In the genomic region with DNA sequence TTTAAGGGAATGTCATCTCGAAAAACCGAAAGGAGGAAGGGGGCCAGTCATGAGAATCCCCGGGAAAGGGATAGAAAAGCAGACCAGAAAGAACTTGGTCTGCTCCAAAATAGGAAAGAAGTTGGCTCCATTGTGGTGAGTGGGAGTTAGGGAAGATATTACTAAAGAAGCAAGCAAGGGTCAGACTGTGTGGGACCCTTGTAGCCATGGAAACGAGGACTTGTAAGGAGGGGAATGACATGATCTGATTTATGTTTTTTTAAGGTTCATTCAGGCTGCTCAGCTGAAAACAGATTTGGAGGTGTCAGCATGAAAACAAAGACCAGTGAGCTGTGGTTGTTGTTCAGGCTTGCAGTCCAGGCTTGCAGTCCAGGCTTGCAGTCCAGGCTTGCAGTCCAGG, we compare ENCODE assay signal across 18 mouse cellular contexts.
DNase-seq lines count a peak whose midpoint lies in the region; ATAC-seq lines count a peak whose summit lies in the region.
"Had no signal": no experiment of that assay in that cellular context is flagged by ENCODE, and none has a peak within 500 bp of the region (broad histone marks: within the 10 kb centered on the region; RNA-seq: fewer than 3 reads in every experiment).

No protein-coding gene starts in this region.

- ATAC-seq in heart, embryonic 16.5 days (replicated peaks; ENCODE audit: extremely low read depth, insufficient read depth, low FRiP score) = no peak
- no peak for ATAC-seq in heart, embryonic 12.5 days (ENCODE audit: insufficient number of reproducible peaks, low FRiP score)
- peak; percentile 82 for ATAC-seq in midbrain, embryonic 11.5 days (ENCODE audit: low FRiP score)
- ATAC-seq in midbrain, embryonic 16.5 days = no peak
- peak; percentile 85 for ATAC-seq in neural tube, embryonic 12.5 days (ENCODE audit: low FRiP score, low read depth)
- ATAC-seq: intestine, embryonic 16.5 days; liver, embryonic 12.5 days had no signal

- H3K4me3 ChIP-seq in heart, embryonic 16.5 days (ENCODE audit: low read length) = no peak overlapping the region
- no peak overlapping the region for H3K4me3 ChIP-seq in heart, embryonic 12.5 days
- H3K4me3 ChIP-seq in midbrain, embryonic 11.5 days (ENCODE audit: low read depth, low read length) = no peak overlapping the region
- H3K4me3 ChIP-seq in midbrain, embryonic 16.5 days (ENCODE audit: low read depth, low read length) = no peak overlapping the region
- H3K4me3 ChIP-seq in neural tube, embryonic 12.5 days = no peak overlapping the region
- H3K4me3 ChIP-seq: embryonic facial prominence, embryonic 12.5 days; limb, embryonic 10.5 days; liver, embryonic 12.5 days; lung, embryonic 15.5 days had no signal

- WGBS in heart, embryonic 16.5 days = 64% methylated on average over 4 of the region's 4 CpGs
- WGBS in heart, embryonic 12.5 days = 62% methylated on average over 4 of the region's 4 CpGs
- 12% methylated on average over 4 of the region's 4 CpGs for WGBS in midbrain, embryonic 11.5 days
- 6% methylated on average over 4 of the region's 4 CpGs for WGBS in midbrain, embryonic 16.5 days
- 21% methylated on average over 4 of the region's 4 CpGs for WGBS in neural tube, embryonic 12.5 days

- no peaks in the 10 kb centered on the region for H3K9me3 ChIP-seq in heart, embryonic 16.5 days (replicated peaks; ENCODE audit: control insufficient read depth, low read length)
- H3K9me3 ChIP-seq in heart, embryonic 12.5 days (replicated peaks) = no peaks in the 10 kb centered on the region
- H3K9me3 ChIP-seq in midbrain, embryonic 11.5 days (ENCODE audit: control insufficient read depth, low read length) = no peaks in the 10 kb centered on the region
- no peaks in the 10 kb centered on the region for H3K9me3 ChIP-seq in midbrain, embryonic 16.5 days (replicated peaks; ENCODE audit: control insufficient read depth, low read length, poor library complexity, severe bottlenecking)
- H3K9me3 ChIP-seq in neural tube, embryonic 12.5 days = no peaks in the 10 kb centered on the region
- H3K9me3 ChIP-seq: embryonic facial prominence, embryonic 12.5 days; limb, embryonic 10.5 days; liver, embryonic 12.5 days; lung, embryonic 15.5 days had no signal

- no peak for DNase-seq in midbrain, embryonic 11.5 days (ENCODE audit: low spot score, missing footprints)
- DNase-seq in embryo, embryonic 9.5 days (ENCODE audit: extremely low spot score) = peak; percentile 42
- no peak for DNase-seq in testis, postnatal 10 days (ENCODE audit: low spot score)
- no peak for DNase-seq in T-cell, adult 2 months (ENCODE audit: low spot score)
- DNase-seq: adrenal gland, adult 2 months; cerebellum, adult 18-20 months; heart, postnatal 14 days; layer of hippocampus, postnatal 36 days; right cerebral cortex, postnatal 4 days had no signal

- H3K4me2 ChIP-seq in heart, embryonic 16.5 days (ENCODE audit: low read depth, low read length) = no peak overlapping the region
- H3K4me2 ChIP-seq in heart, embryonic 12.5 days = no peak overlapping the region
- no peak overlapping the region for H3K4me2 ChIP-seq in midbrain, embryonic 11.5 days
- H3K4me2 ChIP-seq in midbrain, embryonic 16.5 days (ENCODE audit: low read length) = no peak overlapping the region
- H3K4me2 ChIP-seq in neural tube, embryonic 12.5 days (replicated peaks) = no peak overlapping the region; the same call in 1 of the 2 replicates
- H3K4me2 ChIP-seq: embryonic facial prominence, embryonic 12.5 days; liver, embryonic 12.5 days; lung, embryonic 15.5 days had no signal

- no peak overlapping the region for H3K9ac ChIP-seq in heart, embryonic 16.5 days (ENCODE audit: low read length)
- H3K9ac ChIP-seq in heart, embryonic 12.5 days = no peak overlapping the region
- H3K9ac ChIP-seq in midbrain, embryonic 11.5 days (ENCODE audit: low read length) = no peak overlapping the region
- H3K9ac ChIP-seq in midbrain, embryonic 16.5 days (ENCODE audit: low read depth, low read length) = no peak overlapping the region
- H3K9ac ChIP-seq in neural tube, embryonic 12.5 days = no peak overlapping the region
- H3K9ac ChIP-seq: embryonic facial prominence, embryonic 12.5 days; liver, embryonic 12.5 days; lung, embryonic 15.5 days had no signal

- no peaks in the 10 kb centered on the region for H3K4me1 ChIP-seq in heart, embryonic 16.5 days (ENCODE audit: control insufficient read depth, insufficient read depth, low read length)
- H3K4me1 ChIP-seq in heart, embryonic 12.5 days (replicated peaks) = no peaks in the 10 kb centered on the region
- peaks cover 2% of the 10 kb centered on the region; the same call in 1 of the 2 replicates for H3K4me1 ChIP-seq in midbrain, embryonic 11.5 days (ENCODE audit: control insufficient read depth, insufficient read depth, low read length)
- peaks cover 6% of the 10 kb centered on the region; the same call in 1 of the 2 replicates for H3K4me1 ChIP-seq in midbrain, embryonic 16.5 days (ENCODE audit: control insufficient read depth, insufficient read depth, low read length)
- H3K4me1 ChIP-seq in neural tube, embryonic 12.5 days = peaks cover 15% of the 10 kb centered on the region
- H3K4me1 ChIP-seq: embryonic facial prominence, embryonic 12.5 days; liver, embryonic 12.5 days; lung, embryonic 15.5 days had no signal

- H3K27me3 ChIP-seq in heart, embryonic 16.5 days (ENCODE audit: control insufficient read depth, insufficient read depth, low read length) = no peaks in the 10 kb centered on the region
- no peaks in the 10 kb centered on the region for H3K27me3 ChIP-seq in heart, embryonic 12.5 days (replicated peaks)
- H3K27me3 ChIP-seq in midbrain, embryonic 11.5 days (ENCODE audit: control insufficient read depth, insufficient read depth, low read length) = no peaks in the 10 kb centered on the region; the same call in 1 of the 2 replicates
- H3K27me3 ChIP-seq in midbrain, embryonic 16.5 days (ENCODE audit: control insufficient read depth, insufficient read depth, low read depth, low read length) = no peaks in the 10 kb centered on the region
- no peaks in the 10 kb centered on the region; the same call in 1 of the 2 replicates for H3K27me3 ChIP-seq in neural tube, embryonic 12.5 days (replicated peaks)
- H3K27me3 ChIP-seq: embryonic facial prominence, embryonic 12.5 days; liver, embryonic 12.5 days; lung, embryonic 15.5 days had no signal

- no peaks in the 10 kb centered on the region for H3K36me3 ChIP-seq in heart, embryonic 16.5 days (ENCODE audit: control insufficient read depth, insufficient read depth)
- no peaks in the 10 kb centered on the region for H3K36me3 ChIP-seq in heart, embryonic 12.5 days
- no peaks in the 10 kb centered on the region for H3K36me3 ChIP-seq in midbrain, embryonic 11.5 days (ENCODE audit: control insufficient read depth, insufficient read depth, low read length)
- H3K36me3 ChIP-seq in midbrain, embryonic 16.5 days (ENCODE audit: control insufficient read depth, insufficient read depth, low read length) = no peaks in the 10 kb centered on the region
- H3K36me3 ChIP-seq in neural tube, embryonic 12.5 days = no peaks in the 10 kb centered on the region
- H3K36me3 ChIP-seq: embryonic facial prominence, embryonic 12.5 days; limb, embryonic 10.5 days; liver, embryonic 12.5 days; lung, embryonic 15.5 days had no signal

- peak overlapping the region; percentile 35; the same call in 1 of the 2 replicates for H3K27ac ChIP-seq in heart, embryonic 16.5 days (ENCODE audit: low read length)
- no peak overlapping the region for H3K27ac ChIP-seq in heart, embryonic 12.5 days (ENCODE audit: poor library complexity, severe bottlenecking)
- H3K27ac ChIP-seq in midbrain, embryonic 11.5 days (ENCODE audit: low read depth, low read length) = peak overlapping the region; percentile 40
- no peak overlapping the region for H3K27ac ChIP-seq in midbrain, embryonic 16.5 days (ENCODE audit: low read length)
- no peak overlapping the region for H3K27ac ChIP-seq in neural tube, embryonic 12.5 days
- H3K27ac ChIP-seq: embryonic facial prominence, embryonic 12.5 days; limb, embryonic 10.5 days; liver, embryonic 12.5 days; lung, embryonic 15.5 days had no signal

Comparison
In these comparisons a context has a peak if more than half of its experiments do, and no peak if none do; other contexts are left out.
1. ATAC-seq: peak in midbrain, embryonic 11.5 days (single experiment) and neural tube, embryonic 12.5 days (single experiment); none in heart, embryonic 16.5 days (single experiment), heart, embryonic 12.5 days (single experiment) and midbrain, embryonic 16.5 days (single experiment).
2. H3K27ac ChIP-seq: peak in heart, embryonic 16.5 days (single experiment) and midbrain, embryonic 11.5 days (single experiment); none in heart, embryonic 12.5 days (single experiment), midbrain, embryonic 16.5 days (single experiment) and neural tube, embryonic 12.5 days (single experiment).